Mouse (Mus musculus): Measurements from ENCODE around the gene Fabp1. TPM values are rescaled to one million over a fixed set of nuclear protein-coding genes. Genes with fewer than 3 reads are reported as not detected.

Gene Fabp1
- total and polyA plus RNA-seq, 2 experiments from 2014 or later = not detected

GRCm38 (mm10) chr6:71164394-71164793 is 35.2 kb upstream of the Fabp1 start:
- no peak for TF ChIP-seq CTCF (IDR thresholded peaks at IDR 0.05; ENCODE audit: low read depth)
- Histone ChIP-seq H3K4me3 (ENCODE audit: low read depth, low read length) (no peak overlapping the region), H3K9me3 (ENCODE audit: low read length) (no peaks in the 10 kb centered on the region), H3K4me1 (ENCODE audit: insufficient read depth) (no peaks in the 10 kb centered on the region), H3K27me3 (ENCODE audit: insufficient read depth, low read length) (no peaks in the 10 kb centered on the region), H3K9ac (no peak overlapping the region), H3K4me2 (ENCODE audit: low read depth) (no peak overlapping the region), H3K36me3 (ENCODE audit: insufficient read depth) (no peaks in the 10 kb centered on the region), H3K27ac (ENCODE audit: low read depth, low read length) (no peak overlapping the region)
- DNase-seq (no peak), ATAC-seq (peak; percentile 20; the same call in 1 of the 2 replicates)
- 21% methylated on average over 6 of the region's 6 CpGs for WGBS

DNA sequence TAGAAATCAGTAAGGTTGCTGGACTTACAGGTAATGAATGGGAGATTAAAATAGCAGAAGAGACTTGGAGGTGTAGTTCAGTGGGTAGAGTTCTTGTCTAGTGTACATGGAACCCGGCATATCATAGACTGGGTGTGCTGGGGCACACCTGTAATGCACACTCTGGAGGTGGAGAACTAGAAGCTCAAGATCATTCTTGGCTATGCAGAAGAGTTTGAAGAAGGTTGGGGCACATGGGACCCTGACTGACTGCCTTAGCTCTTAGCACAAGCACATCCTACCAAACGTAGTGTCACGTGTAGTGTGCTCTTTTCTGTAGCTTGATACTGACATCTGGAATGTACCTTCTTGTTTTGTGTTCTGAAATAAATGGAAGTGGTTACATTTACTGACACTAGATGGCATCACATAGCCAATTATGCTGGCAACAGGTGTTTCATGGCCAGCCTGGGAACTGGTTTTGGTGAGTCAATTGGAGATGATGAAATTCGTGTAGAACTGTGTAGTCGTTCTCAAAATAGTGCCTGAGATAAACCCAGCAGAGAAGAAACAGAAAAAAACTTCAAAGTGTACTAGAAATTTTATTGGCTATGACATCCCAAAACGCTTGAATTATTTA is 33.0 kb upstream of the Fabp1 start:
- Histone ChIP-seq H3K4me1 (ENCODE audit: insufficient read depth) (no peaks in the 10 kb centered on the region), H3K36me3 (ENCODE audit: insufficient read depth) (no peaks in the 10 kb centered on the region), H3K27me3 (ENCODE audit: insufficient read depth, low read length) (no peaks in the 10 kb centered on the region), H3K4me2 (ENCODE audit: low read depth) (no peak overlapping the region), H3K27ac (ENCODE audit: low read depth, low read length) (no peak overlapping the region), H3K9ac (no peak overlapping the region), H3K4me3 (ENCODE audit: low read depth, low read length) (no peak overlapping the region), H3K9me3 (ENCODE audit: low read length) (no peaks in the 10 kb centered on the region)
- peak; percentile 43; the same call in 1 of the 2 replicates for ATAC-seq
- WGBS = 46% methylated on average over 6 of the region's 6 CpGs
- peak; percentile 67 for DNase-seq
- TF ChIP-seq CTCF (IDR thresholded peaks at IDR 0.05; ENCODE audit: low read depth) = peak; percentile 79

GRCm38 (mm10) chr6:71172812-71173580 is 26.6 kb upstream of the Fabp1 start:
- H3K4me2 ChIP-seq (ENCODE audit: low read depth) = no peak overlapping the region
- no peaks in the 10 kb centered on the region for H3K9me3 ChIP-seq (ENCODE audit: low read length)
- no peak for TF ChIP-seq CTCF (IDR thresholded peaks at IDR 0.05; ENCODE audit: low read depth)
- ATAC-seq (no peak), DNase-seq (no peak)
- H3K27me3 ChIP-seq (ENCODE audit: insufficient read depth, low read length) = no peaks in the 10 kb centered on the region
- no peak overlapping the region for H3K27ac ChIP-seq (ENCODE audit: low read depth, low read length)
- 92% methylated on average over 10 of the region's 10 CpGs for WGBS
- H3K4me3 ChIP-seq (ENCODE audit: low read depth, low read length) = no peak overlapping the region
- no peak overlapping the region for H3K9ac ChIP-seq
- no peaks in the 10 kb centered on the region for H3K4me1 ChIP-seq (ENCODE audit: insufficient read depth)
- H3K36me3 ChIP-seq (ENCODE audit: insufficient read depth) = no peaks in the 10 kb centered on the region

DNA sequence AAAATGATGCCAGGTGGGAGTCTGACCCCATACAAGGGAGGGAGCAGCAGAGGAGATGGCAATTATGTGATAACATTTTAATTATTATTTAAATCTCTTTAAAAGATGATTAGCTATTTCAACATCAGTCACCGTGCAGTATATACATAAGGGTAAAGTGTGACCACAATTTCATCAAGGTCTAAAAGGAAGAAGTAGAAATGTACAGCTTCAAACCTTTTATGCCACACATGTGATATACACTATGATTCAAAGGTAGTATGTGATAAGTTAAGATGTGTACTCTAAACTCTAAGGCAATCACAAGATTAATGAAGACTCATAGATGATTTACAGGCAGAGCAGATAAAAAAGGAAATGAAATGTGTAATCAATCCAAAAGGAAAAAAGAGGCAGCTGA is 19.0 kb upstream of the Fabp1 start:
- Histone ChIP-seq H3K9ac (no peak overlapping the region), H3K4me1 (ENCODE audit: insufficient read depth) (no peaks in the 10 kb centered on the region), H3K4me3 (ENCODE audit: low read depth, low read length) (no peak overlapping the region), H3K4me2 (ENCODE audit: low read depth) (no peak overlapping the region), H3K9me3 (ENCODE audit: low read length) (no peaks in the 10 kb centered on the region), H3K27me3 (ENCODE audit: insufficient read depth, low read length) (no peaks in the 10 kb centered on the region), H3K36me3 (ENCODE audit: insufficient read depth) (no peaks in the 10 kb centered on the region), H3K27ac (ENCODE audit: low read depth, low read length) (no peak overlapping the region)
- WGBS = 88% methylated on average over 1 of the region's 1 CpGs
- TF ChIP-seq CTCF (IDR thresholded peaks at IDR 0.05; ENCODE audit: low read depth) = no peak
- ATAC-seq = no peak
- DNase-seq = no peak

DNA sequence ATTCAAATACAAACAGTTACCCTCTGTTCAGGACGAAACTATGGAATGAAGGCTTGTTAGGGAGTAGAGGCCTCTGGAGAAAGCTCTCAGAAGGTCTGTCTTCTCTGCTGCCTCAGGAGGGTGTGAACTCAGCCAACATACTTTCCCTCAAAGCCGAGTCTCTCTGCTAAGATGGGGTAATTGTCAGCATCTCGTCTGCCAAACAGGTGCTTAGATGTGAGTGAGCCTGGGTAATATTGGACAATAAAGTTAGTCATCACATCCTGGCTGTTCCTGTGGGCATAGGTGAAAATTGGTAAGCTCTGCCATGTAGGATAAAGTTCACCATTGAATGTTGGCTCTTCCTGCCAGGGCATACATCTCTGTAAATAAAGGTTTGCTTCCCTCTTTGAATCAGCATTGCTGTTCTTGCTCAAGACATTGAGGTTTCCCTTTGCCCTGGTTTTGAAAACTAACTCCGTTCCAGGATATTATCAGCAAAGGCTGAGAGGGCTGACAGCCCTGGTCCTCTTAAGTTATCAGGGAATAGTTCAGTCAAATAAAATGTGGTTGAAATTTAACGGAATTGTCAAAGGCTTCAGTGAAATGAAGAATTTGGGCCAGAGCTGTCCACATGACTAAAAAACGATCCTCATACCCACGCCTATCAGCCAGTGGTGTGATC is 14.6 kb upstream of the Fabp1 start:
- Histone ChIP-seq H3K27ac (ENCODE audit: low read depth, low read length) (no peak overlapping the region), H3K4me1 (ENCODE audit: insufficient read depth) (no peaks in the 10 kb centered on the region), H3K36me3 (ENCODE audit: insufficient read depth) (no peaks in the 10 kb centered on the region), H3K9me3 (ENCODE audit: low read length) (no peaks in the 10 kb centered on the region), H3K4me3 (ENCODE audit: low read depth, low read length) (no peak overlapping the region), H3K27me3 (ENCODE audit: insufficient read depth, low read length) (no peaks in the 10 kb centered on the region), H3K4me2 (ENCODE audit: low read depth) (no peak overlapping the region), H3K9ac (no peak overlapping the region)
- no peak for TF ChIP-seq CTCF (IDR thresholded peaks at IDR 0.05; ENCODE audit: low read depth)
- ATAC-seq (no peak), DNase-seq (no peak)
- WGBS = 87% methylated on average over 7 of the region's 7 CpGs

GRCm38 (mm10) chr6:71189578-71189977 is 10.0 kb upstream of the Fabp1 start:
- DNase-seq = no peak

DNA sequence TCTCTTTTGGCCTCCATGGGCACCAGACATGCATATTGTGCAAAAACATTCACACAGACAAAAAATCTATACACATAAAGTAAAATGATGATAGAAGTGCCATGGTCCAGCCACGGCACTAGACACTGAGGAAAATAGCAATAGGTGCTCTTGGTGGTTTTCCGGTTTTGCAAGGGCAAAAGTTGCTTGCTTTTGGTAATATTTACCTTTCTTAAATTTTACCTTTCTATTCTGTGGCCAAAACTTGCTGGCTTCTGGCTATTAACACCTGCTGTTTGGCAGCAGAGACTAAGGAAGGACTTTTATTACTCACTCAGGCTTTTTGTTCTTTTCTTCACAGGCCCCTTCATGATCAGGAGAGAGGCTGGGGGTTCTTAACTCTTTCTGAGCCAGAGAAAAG is 9.1 kb upstream of the Fabp1 start:
- no peak for ATAC-seq
- Histone ChIP-seq H3K36me3 (ENCODE audit: insufficient read depth) (no peaks in the 10 kb centered on the region), H3K9ac (no peak overlapping the region), H3K4me3 (ENCODE audit: low read depth, low read length) (no peak overlapping the region), H3K9me3 (ENCODE audit: low read length) (no peaks in the 10 kb centered on the region), H3K4me2 (ENCODE audit: low read depth) (no peak overlapping the region), H3K27ac (ENCODE audit: low read depth, low read length) (no peak overlapping the region), H3K27me3 (ENCODE audit: insufficient read depth, low read length) (no peaks in the 10 kb centered on the region), H3K4me1 (ENCODE audit: insufficient read depth) (no peaks in the 10 kb centered on the region)
- no peak for DNase-seq
- 86% methylated on average over 2 of the region's 2 CpGs for WGBS
- no peak for TF ChIP-seq CTCF (IDR thresholded peaks at IDR 0.05; ENCODE audit: low read depth)

More at GRCm38 (mm10) chr6:71189578-71189977, 10.0 kb upstream of the Fabp1 start:
- TF ChIP-seq CTCF (IDR thresholded peaks at IDR 0.05; ENCODE audit: low read depth) = no peak
- H3K27me3 ChIP-seq (ENCODE audit: insufficient read depth, low read length) = no peaks in the 10 kb centered on the region
- no peaks in the 10 kb centered on the region for H3K4me1 ChIP-seq (ENCODE audit: insufficient read depth)
- no peak for ATAC-seq
- H3K9me3 ChIP-seq (ENCODE audit: low read length) = no peaks in the 10 kb centered on the region
- no peak overlapping the region for H3K9ac ChIP-seq
- H3K27ac ChIP-seq (ENCODE audit: low read depth, low read length) = no peak overlapping the region
- no peak overlapping the region for H3K4me3 ChIP-seq (ENCODE audit: low read depth, low read length)
- WGBS = 66% methylated on average over 1 of the region's 1 CpGs
- H3K4me2 ChIP-seq (ENCODE audit: low read depth) = no peak overlapping the region
- no peaks in the 10 kb centered on the region for H3K36me3 ChIP-seq (ENCODE audit: insufficient read depth)

Measured in forebrain, postnatal 0 days (tissue).